Mouse (Mus musculus) urinary bladder, postnatal 4 days (tissue): ENCODE data around the gene Abhd6.

Source experiments
- DNase-seq, 2 experiments: peaks; one replicate each; pipeline ENCODE4 v3.0.0; 2021 to 2022; ENCODE audit warnings: low spot score in 2 of 2

Abhd6 gene

GRCm38 (mm10) chr14:8062076-8062475, 59.4 kb downstream of the Abhd6 start:
- DNase-seq: no peak

GRCm38 (mm10) chr14:8062537-8063301, 60.0 kb downstream of the Abhd6 start:
- no peak for DNase-seq

- DNase-seq: no peak
These were observed 61.4 kb downstream of the Abhd6 start for GRCm38 (mm10) chr14:8063835-8064785.

GRCm38 (mm10) chr14:8080165-8080679, 77.5 kb downstream of the Abhd6 start, which contains the start of gene Rpp14:
Rpp14 (plus strand) TSS chr14:8080367.
- peak; percentile 86 to 94 for DNase-seq

GRCm38 (mm10) chr14:8080718-8081117, 78.0 kb downstream of the Abhd6 start:
- no peak for DNase-seq

- no peak for DNase-seq
These were observed 80.2 kb downstream of the Abhd6 start for GRCm38 (mm10) chr14:8082949-8083348.

- DNase-seq: no peak
These were observed 86.3 kb downstream of the Abhd6 start for GRCm38 (mm10) chr14:8089016-8089415.

- no peak for DNase-seq
These were observed 89.9 kb downstream of the Abhd6 start for GRCm38 (mm10) chr14:8092573-8092972.

- DNase-seq: no peak
These were observed 90.7 kb downstream of the Abhd6 start for GRCm38 (mm10) chr14:8093427-8093826.

GRCm38 (mm10) chr14:8094931-8095561, 92.3 kb downstream of the Abhd6 start:
- no peak for DNase-seq

- peak in 1 of 2 experiments; percentile 21 for DNase-seq
These were observed 92.9 kb downstream of the Abhd6 start for GRCm38 (mm10) chr14:8095562-8095950.

- DNase-seq: peak; percentile 84 to 86
These were observed 95.4 kb downstream of the Abhd6 start, which contains the start of gene Pxk for GRCm38 (mm10) chr14:8097978-8098686. Pxk (plus strand) TSS chr14:8098211.

GRCm38 (mm10) chr14:8098687-8098995, 95.9 kb downstream of the Abhd6 start:
- no peak for DNase-seq

GRCm38 (mm10) chr14:8099561-8100021, 96.9 kb downstream of the Abhd6 start:
- no peak for DNase-seq

- DNase-seq: no peak
These were observed 99.2 kb downstream of the Abhd6 start for GRCm38 (mm10) chr14:8101886-8102285.

GRCm38 (mm10) chr14:8102676-8103075, 100.0 kb downstream of the Abhd6 start:
- no peak for DNase-seq
